22 mouse cellular contexts compared by ENCODE assay signal in the genomic region with DNA sequence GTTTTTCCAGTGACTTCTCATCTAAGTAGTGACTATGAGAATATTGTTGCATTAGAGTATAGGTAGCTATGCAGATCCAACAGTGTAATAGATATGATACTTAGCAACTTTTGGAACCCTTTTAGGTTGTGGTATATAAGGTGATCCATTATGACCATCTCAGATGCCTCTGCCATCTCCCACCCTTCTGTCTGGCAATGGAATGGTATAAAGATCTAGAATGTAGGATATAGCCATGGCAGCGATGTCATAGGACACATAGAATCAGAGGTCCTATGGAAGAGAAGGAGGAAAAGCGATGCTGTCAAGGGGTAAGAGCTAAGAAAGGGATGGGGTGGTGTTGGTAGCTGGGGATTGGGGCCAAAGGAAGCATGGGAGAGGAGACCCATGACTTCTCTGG. TPM values are rescaled to one million over a fixed set of nuclear protein-coding genes. Genes with fewer than 3 reads are reported as not detected.
"Had no signal": no experiment of that assay in that cellular context is flagged by ENCODE, and none has a peak within 500 bp of the region (broad histone marks: within the 10 kb centered on the region; RNA-seq: fewer than 3 reads in every experiment).

A gene (plus strand): TSS at position 301 of the 400 bp plus-strand sequence.

- H3K27me3 ChIP-seq: limb, embryonic 12.5 days; limb, embryonic 15.5 days had no signal

- DNase-seq: kidney, adult 18-20 months; kidney, adult 9 months; kidney, postnatal 14 days; kidney, postnatal 4 days; left cerebral cortex, postnatal 4 days; lung, adult 2 months; lung, postnatal 14 days; lung, postnatal 4 days; midbrain, embryonic 14.5 days; right cerebral cortex, adult 18-20 months; right cerebral cortex, postnatal 14 days; right cerebral cortex, postnatal 4 days; thymus, postnatal 25 days had no signal

- ATAC-seq: intestine, embryonic 16.5 days had no signal

- H3K36me3 ChIP-seq: limb, embryonic 12.5 days; limb, embryonic 15.5 days had no signal

- H3K27ac ChIP-seq: limb, embryonic 12.5 days; limb, embryonic 15.5 days had no signal

- H3K4me3 ChIP-seq: limb, embryonic 12.5 days; limb, embryonic 15.5 days had no signal

- H3K4me1 ChIP-seq: limb, embryonic 12.5 days; limb, embryonic 15.5 days had no signal

- H3K4me2 ChIP-seq: limb, embryonic 12.5 days; limb, embryonic 15.5 days; midbrain, embryonic 11.5 days had no signal

- H3K9me3 ChIP-seq: limb, embryonic 12.5 days; limb, embryonic 15.5 days had no signal

- H3K9ac ChIP-seq: limb, embryonic 12.5 days; limb, embryonic 15.5 days had no signal

RNA-seq across cellular contexts. Expression of the gene that starts here (rescaled TPM):
- polyA plus RNA-seq: limb, embryonic 12.5 days; limb, embryonic 15.5 days; lung, adult 2 months; lung, embryonic 16.5 days; midbrain, embryonic 11.5 days; midbrain, embryonic 14.5 days; midbrain, postnatal 0 days; neural tube, embryonic 11.5 days; neural tube, embryonic 14.5 days; thymus, postnatal 0 days had no signal
